Mouse (Mus musculus) brain, embryonic 18.5 days (tissue): Measurements from ENCODE around the gene Gas2l2.

Source experiments
- DNase-seq: peaks from one replicate; pipeline ENCODE4 v3.0.0-alpha.2; 2012; ENCODE audit warnings: low read depth, low spot score

Gas2l2 gene

GRCm38 (mm10) chr11:83429355-83429754, at the start of gene Gas2l2:
Gene Gas2l2, minus strand, starts transcription at chr11:83429455.
- DNase-seq, result no peak

- DNase-seq, result no peak
Observed at GRCm38 (mm10) chr11:83473235-83474016, 44.2 kb upstream of the Gas2l2 start.

- peak; percentile 98 for DNase-seq
Observed at GRCm38 (mm10) chr11:83472324-83473234, 43.3 kb upstream of the Gas2l2 start, which contains the start of gene Taf15. Gene Taf15, plus strand, starts transcription at chr11:83473086.

GRCm38 (mm10) chr11:83471766-83472165, 42.5 kb upstream of the Gas2l2 start:
- no peak for DNase-seq

- DNase-seq, result no peak
Observed at GRCm38 (mm10) chr11:83468765-83469164, 39.5 kb upstream of the Gas2l2 start.

GRCm38 (mm10) chr11:83467120-83467652, 37.9 kb upstream of the Gas2l2 start:
- no peak for DNase-seq

GRCm38 (mm10) chr11:83465976-83466375, 36.7 kb upstream of the Gas2l2 start:
- no peak for DNase-seq

GRCm38 (mm10) chr11:83462711-83463244, 33.5 kb upstream of the Gas2l2 start, which contains the start of gene Mmp28:
Gene Mmp28, minus strand, starts transcription at chr11:83463071.
- no peak for DNase-seq

GRCm38 (mm10) chr11:83461462-83462027, 32.3 kb upstream of the Gas2l2 start:
- DNase-seq, result no peak

GRCm38 (mm10) chr11:83457912-83458601, 28.8 kb upstream of the Gas2l2 start:
- DNase-seq, result no peak

GRCm38 (mm10) chr11:83457257-83457656, 28.0 kb upstream of the Gas2l2 start:
- DNase-seq, result no peak

- no peak for DNase-seq
Observed at GRCm38 (mm10) chr11:83455608-83456007, 26.4 kb upstream of the Gas2l2 start.

- DNase-seq, result no peak
Observed at GRCm38 (mm10) chr11:83454548-83454947, 25.3 kb upstream of the Gas2l2 start.

GRCm38 (mm10) chr11:83451281-83451680, 22.0 kb upstream of the Gas2l2 start:
- no peak for DNase-seq

GRCm38 (mm10) chr11:83450550-83450949, 21.3 kb upstream of the Gas2l2 start:
- no peak for DNase-seq

GRCm38 (mm10) chr11:83449298-83449697, 20.0 kb upstream of the Gas2l2 start:
- no peak for DNase-seq

- DNase-seq, result no peak
Observed at GRCm38 (mm10) chr11:83448927-83449236, 19.6 kb upstream of the Gas2l2 start.

GRCm38 (mm10) chr11:83448021-83448926, 19.0 kb upstream of the Gas2l2 start:
- DNase-seq, result no peak

GRCm38 (mm10) chr11:83447612-83448011, 18.4 kb upstream of the Gas2l2 start:
- DNase-seq, result no peak

- DNase-seq, result no peak
Observed at GRCm38 (mm10) chr11:83445001-83445400, 15.7 kb upstream of the Gas2l2 start.
